ENCODE assay signal across 23 mouse cellular contexts in the genomic region with DNA sequence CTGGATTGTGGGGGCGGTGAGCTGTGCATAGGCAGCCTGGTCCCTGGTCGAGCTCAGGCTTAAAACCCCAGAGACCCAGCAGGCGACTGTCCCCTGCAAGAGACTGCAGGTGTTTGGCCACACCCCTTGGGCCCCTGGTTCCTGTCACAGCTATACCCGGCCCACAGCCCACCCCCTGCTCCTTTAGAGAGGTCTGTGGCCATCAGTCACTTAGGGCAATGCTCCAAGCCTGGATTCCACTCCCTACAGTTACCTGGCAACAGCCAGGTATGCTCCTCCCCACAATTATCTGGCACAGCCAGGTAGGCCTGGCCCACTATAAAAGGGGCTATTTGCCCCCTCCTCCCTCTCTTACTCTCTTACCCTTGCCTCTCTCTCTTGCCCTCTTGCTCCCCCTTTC. TPM values are rescaled to one million over a fixed set of nuclear protein-coding genes. Genes with fewer than 3 reads are reported as not detected.
"Had no signal": no experiment of that assay in that cellular context is flagged by ENCODE, and none has a peak within 500 bp of the region (broad histone marks: within the 10 kb centered on the region; RNA-seq: fewer than 3 reads in every experiment).

No protein-coding gene starts in this region.

- H3K27me3 ChIP-seq: limb, embryonic 15.5 days; midbrain, embryonic 15.5 days had no signal

- H3K9ac ChIP-seq: limb, embryonic 12.5 days; limb, embryonic 15.5 days; liver, embryonic 14.5 days; liver, postnatal 0 days; lung, embryonic 14.5 days; midbrain, embryonic 15.5 days had no signal

- H3K36me3 ChIP-seq: limb, embryonic 12.5 days; limb, embryonic 15.5 days; midbrain, embryonic 15.5 days had no signal

- H3K9me3 ChIP-seq: limb, embryonic 12.5 days; limb, embryonic 15.5 days; midbrain, embryonic 15.5 days had no signal

- ATAC-seq: liver, postnatal 0 days; lung, postnatal 0 days; midbrain, embryonic 15.5 days had no signal

- DNase-seq: kidney, adult 18-20 months; kidney, adult 9 months; kidney, postnatal 14 days; kidney, postnatal 4 days; liver, postnatal 0 days; lung, embryonic 14.5 days; right cerebral cortex, adult 18-20 months; right cerebral cortex, postnatal 14 days; right cerebral cortex, postnatal 4 days; thymus, adult 2 months; thymus, postnatal 14 days; thymus, postnatal 4 days had no signal

- H3K4me3 ChIP-seq: limb, embryonic 12.5 days; limb, embryonic 15.5 days; midbrain, embryonic 15.5 days; myocyte had no signal

- H3K4me1 ChIP-seq: limb, embryonic 12.5 days; limb, embryonic 15.5 days; midbrain, embryonic 15.5 days had no signal

- H3K4me2 ChIP-seq: limb, embryonic 12.5 days; limb, embryonic 15.5 days; liver, embryonic 11.5 days; lung, embryonic 14.5 days; midbrain, embryonic 15.5 days had no signal

- H3K27ac ChIP-seq: limb, embryonic 12.5 days; limb, embryonic 15.5 days; liver, embryonic 14.5 days; macrophage; midbrain, embryonic 15.5 days; stomach, postnatal 0 days had no signal

RNA-seq across cellular contexts. Expression of gene Plppr1, which starts 20.8 kb away (rescaled TPM):
- total RNA-seq: megakaryocyte, adult 5-6 weeks; monocyte, adult 5-6 weeks had no signal
- polyA plus RNA-seq: macrophage, myocyte had no signal
